Mouse (Mus musculus) neural tube, embryonic 15.5 days (tissue): ENCODE data around the gene Dmrtc2. TPM values are rescaled to one million over a fixed set of nuclear protein-coding genes. Genes with fewer than 3 reads are reported as not detected.
"Not testable (repeated sequence)": the region's sequence is repeated elsewhere in the genome, so short reads cannot be mapped to it uniquely, and the experiment has no call there.

Experiments
- ATAC-seq: fragments of 200-750 bp; cut with Nextera tagmentation; 2 replicates; pipeline ENCODE4 v1.8.0; 2017; ENCODE audit warnings: mild to moderate bottlenecking, moderate TSS enrichment, moderate library complexity; ENCODE audit not compliant: low FRiP score
- H3K27ac ChIP-seq: fragments of 300-500 bp; sonication (generic); replicated peaks from 2 replicates; pipeline ENCODE4 v1.5.1; 2015; ENCODE audit warnings: mild to moderate bottlenecking, inconsistent platforms
- H3K27me3 ChIP-seq: fragments of 300-500 bp; sonication (generic); replicated peaks from 2 replicates; pipeline ENCODE4 v1.6.1; 2015; ENCODE audit warnings: inconsistent platforms
- H3K36me3 ChIP-seq: fragments of 300-500 bp; sonication (generic); 2 replicates; pipeline ENCODE4 v1.6.1; 2015; ENCODE audit warnings: inconsistent platforms
- H3K4me1 ChIP-seq: fragments of 300-500 bp; sonication (generic); 2 replicates; pipeline ENCODE4 v1.6.1; 2015; ENCODE audit warnings: inconsistent platforms
- H3K4me2 ChIP-seq: fragments of 300-500 bp; sonication (generic); 2 replicates; pipeline ENCODE4 v1.6.1; 2015; ENCODE audit warnings: inconsistent platforms, mild to moderate bottlenecking, moderate library complexity
- H3K4me3 ChIP-seq: fragments of 300-500 bp; sonication (generic); replicated peaks from 2 replicates; pipeline ENCODE4 v1.5.1; 2015; ENCODE audit warnings: mild to moderate bottlenecking, inconsistent platforms
- H3K9ac ChIP-seq: fragments of 300-500 bp; sonication (generic); replicated peaks from 2 replicates; pipeline ENCODE4 v1.6.1; 2015; ENCODE audit warnings: mild to moderate bottlenecking, inconsistent platforms
- H3K9me3 ChIP-seq: fragments of 300-500 bp; sonication (generic); replicated peaks from 2 replicates; pipeline ENCODE4 v1.6.1; 2016; ENCODE audit warnings: inconsistent platforms
- WGBS: fragments of 180-500 bp; shearing (Covaris S2); methylation state at CpG from one replicate; pipeline ENCODE4 v1.1.7; 2015; ENCODE audit warnings: mixed read lengths; 5-methylcytosine and 5-hydroxymethylcytosine counted together
- polyA plus RNA-seq: library from polyadenylated mRNA; unstranded; fragments of >200 nt; fragmentation: Nextera tagmentation; extraction: Ambion mirVana; gene quantifications from 2 replicates; pipeline ENCODE4 v1.2.1, GENCODE M21; 2015

Dmrtc2 gene
- polyA plus RNA-seq = 0.26 and 0.36 TPM in 2 replicates

DNA sequence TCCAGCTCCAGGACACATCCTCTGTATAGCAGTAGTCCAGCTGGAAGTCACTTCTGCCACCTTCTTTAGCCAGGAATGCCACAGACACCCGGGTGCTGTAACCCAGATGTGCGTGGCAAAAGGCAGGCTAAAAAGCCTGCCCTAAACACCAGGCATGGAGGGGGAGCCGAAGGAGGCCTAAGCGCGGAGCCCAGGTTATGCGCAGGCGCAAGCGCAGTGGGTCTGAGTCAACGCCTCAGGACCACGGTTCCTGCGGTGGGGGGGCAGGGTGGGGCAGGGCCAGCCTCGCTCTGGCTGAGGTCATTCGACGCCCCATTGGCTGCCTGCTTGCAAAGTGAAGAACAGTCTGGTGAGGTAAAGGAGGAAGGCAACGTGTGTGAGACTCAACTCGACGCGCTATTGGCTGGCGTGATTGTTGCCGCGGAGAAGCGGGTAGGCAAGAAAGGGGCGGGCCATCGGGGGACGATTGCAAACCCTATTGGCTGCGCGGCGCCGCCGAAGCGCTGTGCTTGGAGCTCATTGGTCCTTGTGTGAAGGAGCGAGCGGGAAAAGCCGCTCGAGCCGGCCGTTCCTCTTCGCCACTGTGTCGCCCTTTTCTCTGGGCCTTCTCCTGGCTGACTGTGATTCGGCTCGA is at the start of gene Dmrtc2, which contains the start of gene Lypd4:
Gene Dmrtc2 (plus strand): TSS at position 526 of the 634 bp plus-strand sequence.
Gene Lypd4 (minus strand): TSS at position 410 of the 634 bp plus-strand sequence.
- 51% methylated on average over 41 of the region's 41 CpGs for WGBS
- no peaks in the 10 kb centered on the region for H3K36me3 ChIP-seq
- no peak for ATAC-seq
- 0 out of 2 replicates have a peak within 1 kb of the TSS, but pooled peaks have one; percentile 9 for H3K4me2 ChIP-seq
- H3K27ac ChIP-seq = no peak within 1 kb of the TSS
- no peaks in the 10 kb centered on the region for H3K27me3 ChIP-seq
- H3K9ac ChIP-seq = no peak within 1 kb of the TSS
- peaks cover 4% of the 10 kb centered on the region; the same call in 1 of the 2 replicates for H3K4me1 ChIP-seq
- H3K9me3 ChIP-seq = no peaks in the 10 kb centered on the region
- no peak within 1 kb of the TSS for H3K4me3 ChIP-seq

DNA sequence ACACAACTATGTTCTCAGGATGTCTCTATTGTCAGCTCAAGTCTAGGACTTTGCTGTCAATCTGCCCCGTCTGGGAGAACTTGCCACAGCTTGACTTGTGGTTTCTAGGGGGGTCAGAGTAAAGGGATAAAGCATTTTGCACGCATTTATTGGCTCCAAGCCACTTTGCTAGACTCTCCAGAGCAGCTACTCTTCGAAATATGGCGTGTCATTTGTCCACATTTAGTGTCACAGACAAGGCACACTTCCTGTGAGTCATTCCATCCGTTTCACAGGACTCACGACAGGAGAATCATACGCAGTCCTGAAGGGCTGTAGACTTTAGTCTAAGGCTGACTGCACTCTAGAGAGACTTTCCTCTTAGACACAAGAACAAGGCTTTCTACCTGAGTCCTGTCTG is 45.4 kb upstream of the Dmrtc2 start:
- Histone ChIP-seq H3K4me2 (no peak overlapping the region), H3K9ac (no peak overlapping the region), H3K4me1 (no peaks in the 10 kb centered on the region), H3K36me3 (no peaks in the 10 kb centered on the region), H3K27ac (no peak overlapping the region), H3K9me3 (no peaks in the 10 kb centered on the region), H3K4me3 (no peak overlapping the region), H3K27me3 (no peaks in the 10 kb centered on the region)
- ATAC-seq = no peak
- 78% methylated on average over 7 of the region's 7 CpGs for WGBS

DNA sequence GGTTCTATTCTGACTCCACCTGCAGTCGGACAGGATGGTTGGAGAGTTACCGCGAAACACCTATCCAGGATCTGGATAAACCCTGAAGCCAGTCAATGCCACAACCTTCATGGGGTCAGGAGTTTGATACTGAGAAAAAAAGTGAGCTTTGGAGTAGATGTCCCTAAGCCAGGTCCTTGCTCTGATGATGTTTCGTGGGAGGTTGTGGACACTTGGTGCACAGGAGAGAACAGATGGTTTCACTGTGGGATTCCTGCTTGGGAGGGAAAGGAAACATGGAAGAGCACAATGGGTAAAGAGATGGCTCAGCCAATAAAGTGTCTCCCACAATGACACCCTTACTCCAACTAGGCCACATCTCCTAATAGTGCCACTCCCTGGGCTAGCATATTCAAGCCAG is 42.7 kb upstream of the Dmrtc2 start:
- H3K4me3 ChIP-seq = no peak overlapping the region
- H3K27me3 ChIP-seq = no peaks in the 10 kb centered on the region; the same call in 1 of the 2 replicates
- no peaks in the 10 kb centered on the region for H3K4me1 ChIP-seq
- H3K4me2 ChIP-seq = no peak overlapping the region
- H3K27ac ChIP-seq = no peak overlapping the region
- WGBS = 93% methylated on average over 4 of the region's 4 CpGs
- ATAC-seq = no peak
- no peaks in the 10 kb centered on the region for H3K9me3 ChIP-seq
- no peaks in the 10 kb centered on the region for H3K36me3 ChIP-seq
- no peak overlapping the region for H3K9ac ChIP-seq

DNA sequence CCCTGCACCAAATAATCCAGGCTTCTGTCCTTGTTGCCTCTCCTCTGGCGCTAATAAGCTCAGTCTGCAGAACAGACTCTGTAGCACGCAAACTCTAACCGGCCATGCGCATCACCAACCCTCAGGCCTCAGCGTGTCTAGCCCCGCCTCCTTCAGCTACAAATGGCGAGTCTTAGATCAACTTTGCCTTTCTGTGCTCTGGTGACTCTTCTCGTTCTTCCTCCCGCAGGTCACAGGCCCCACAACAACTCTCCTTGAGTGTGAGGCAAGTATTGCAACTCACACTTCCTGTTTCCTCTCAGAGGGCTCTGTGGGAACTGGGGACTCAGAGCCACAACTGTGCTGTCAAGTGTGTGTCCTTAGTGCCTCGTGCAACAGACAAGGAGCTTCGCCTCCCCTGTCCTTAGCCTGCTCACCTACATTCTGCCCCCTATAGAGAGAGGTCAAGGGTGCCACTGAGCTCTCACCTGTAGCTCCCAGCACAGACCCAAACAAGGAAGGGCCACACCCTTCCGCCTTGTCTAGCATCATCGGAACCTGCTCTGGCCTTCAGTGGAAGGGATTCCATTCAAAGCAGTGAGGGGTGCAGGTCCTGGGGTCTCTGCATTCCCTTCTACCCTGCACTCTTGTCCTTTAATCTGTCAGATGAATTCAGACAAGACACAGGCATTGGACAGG is 31.0 kb upstream of the Dmrtc2 start:
- not testable (repeated sequence) for H3K27me3 ChIP-seq, H3K4me3 ChIP-seq, H3K4me2 ChIP-seq, H3K4me1 ChIP-seq, H3K36me3 ChIP-seq, H3K27ac ChIP-seq, H3K9me3 ChIP-seq, H3K9ac ChIP-seq, ATAC-seq
- WGBS = 72% methylated on average over 12 of the region's 13 CpGs

DNA sequence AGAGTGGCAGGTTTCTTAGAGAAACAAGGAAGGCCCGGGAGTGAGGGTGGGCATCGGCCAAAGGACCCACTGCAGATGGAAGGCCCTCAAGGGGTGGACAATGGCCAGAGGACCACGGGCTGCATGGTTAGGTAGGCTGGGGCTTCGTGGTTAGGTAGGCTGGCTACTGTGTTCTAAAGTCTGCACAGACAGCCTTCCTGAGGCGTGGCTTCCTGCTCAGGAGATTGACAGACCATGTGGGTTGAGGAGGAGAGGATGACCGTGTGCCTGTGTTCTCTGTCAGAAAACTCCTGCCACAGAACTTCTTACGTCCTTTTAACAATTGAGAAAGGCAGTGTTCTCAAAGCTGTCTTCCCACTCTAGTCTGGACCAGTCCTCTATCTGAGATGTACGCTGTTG is 30.4 kb upstream of the Dmrtc2 start:
- H3K9me3 ChIP-seq = no peaks in the 10 kb centered on the region
- H3K4me1 ChIP-seq = no peaks in the 10 kb centered on the region
- no peaks in the 10 kb centered on the region for H3K36me3 ChIP-seq
- no peak overlapping the region for H3K4me2 ChIP-seq
- ATAC-seq = no peak
- H3K27ac ChIP-seq = no peak overlapping the region
- WGBS = 87% methylated on average over 8 of the region's 8 CpGs
- no peaks in the 10 kb centered on the region for H3K27me3 ChIP-seq
- H3K4me3 ChIP-seq = no peak overlapping the region
- H3K9ac ChIP-seq = no peak overlapping the region

DNA sequence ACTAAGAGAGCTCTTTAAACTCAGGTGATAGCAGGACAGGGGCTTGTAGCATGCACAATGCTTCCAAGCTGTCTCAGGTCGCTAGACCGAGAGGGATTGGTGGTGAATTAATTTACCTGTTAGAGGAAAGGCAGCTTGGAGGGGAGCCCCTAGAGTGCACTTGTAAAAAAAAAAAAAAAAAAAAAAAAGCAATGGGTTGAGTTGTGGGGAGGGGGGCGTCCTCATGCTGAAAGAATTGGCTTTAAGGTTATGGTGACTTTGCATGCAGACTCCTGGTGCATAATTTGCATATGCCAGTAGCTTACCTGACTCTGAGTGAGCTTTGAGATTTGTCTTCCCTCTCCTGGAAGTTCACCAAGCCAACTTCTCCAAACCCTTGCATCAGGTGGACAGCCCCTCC is 29.5 kb upstream of the Dmrtc2 start:
- no peaks in the 10 kb centered on the region for H3K9me3 ChIP-seq
- no peak overlapping the region for H3K9ac ChIP-seq
- 58% methylated on average over 3 of the region's 3 CpGs for WGBS
- no peaks in the 10 kb centered on the region for H3K36me3 ChIP-seq
- no peaks in the 10 kb centered on the region for H3K27me3 ChIP-seq
- H3K4me3 ChIP-seq = no peak overlapping the region
- H3K27ac ChIP-seq = no peak overlapping the region
- H3K4me1 ChIP-seq = no peaks in the 10 kb centered on the region
- no peak for ATAC-seq
- H3K4me2 ChIP-seq = no peak overlapping the region

DNA sequence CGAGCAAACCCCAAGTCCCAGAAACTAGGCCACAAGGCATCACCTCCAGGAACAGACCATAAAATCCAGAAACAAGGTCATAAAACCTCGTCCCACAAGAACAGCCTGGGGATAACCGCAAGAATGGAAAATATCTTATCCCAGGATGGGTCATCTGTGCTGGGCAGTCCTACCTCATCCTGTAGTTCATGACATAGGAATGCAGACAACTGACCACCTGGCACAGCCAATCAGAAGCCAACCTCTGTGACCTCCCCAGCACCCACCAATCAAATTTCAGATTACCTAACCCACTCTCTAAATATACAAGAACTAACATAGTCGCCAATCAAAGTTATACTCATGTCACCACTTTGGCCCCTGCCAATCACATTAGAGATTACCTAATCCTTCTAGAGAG is 28.8 kb upstream of the Dmrtc2 start:
- Histone ChIP-seq H3K36me3 (no peaks in the 10 kb centered on the region), H3K27me3 (no peaks in the 10 kb centered on the region)
- 56% methylated on average over 4 of the region's 4 CpGs for WGBS

DNA sequence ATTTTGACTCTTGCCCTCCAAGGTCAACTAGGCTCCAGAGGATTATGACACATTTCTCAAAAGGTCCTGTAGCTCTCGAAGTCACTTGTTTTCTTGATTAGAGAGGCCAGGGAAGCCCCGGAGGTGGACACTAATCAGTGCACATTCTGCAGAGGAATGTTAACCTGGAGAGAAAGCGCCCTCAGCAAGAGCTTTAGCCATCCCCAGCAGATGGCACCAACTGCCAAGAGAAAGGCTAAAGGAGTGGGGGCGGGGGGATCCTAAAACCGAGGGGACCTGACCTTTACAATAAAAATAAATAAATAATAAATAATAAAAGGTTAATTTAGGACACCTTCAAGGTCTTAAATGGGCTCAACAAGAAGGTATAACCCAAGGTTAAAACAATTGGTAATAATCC is 25.7 kb upstream of the Dmrtc2 start:
- H3K4me1 ChIP-seq = no peaks in the 10 kb centered on the region
- ATAC-seq = no peak
- no peak overlapping the region for H3K9ac ChIP-seq
- H3K9me3 ChIP-seq = no peaks in the 10 kb centered on the region
- 54% methylated on average over 5 of the region's 5 CpGs for WGBS
- no peak overlapping the region for H3K4me2 ChIP-seq
- H3K27ac ChIP-seq = no peak overlapping the region
- H3K36me3 ChIP-seq = no peaks in the 10 kb centered on the region
- H3K27me3 ChIP-seq = no peaks in the 10 kb centered on the region
- no peak overlapping the region for H3K4me3 ChIP-seq

More for the DNA sequence above, 28.8 kb upstream of the Dmrtc2 start:
- Histone ChIP-seq H3K27ac (no peak overlapping the region), H3K4me3 (no peak overlapping the region), H3K4me1 (no peaks in the 10 kb centered on the region), H3K9ac (no peak overlapping the region), H3K9me3 (no peaks in the 10 kb centered on the region), H3K4me2 (no peak overlapping the region)
- no peak for ATAC-seq

DNA sequence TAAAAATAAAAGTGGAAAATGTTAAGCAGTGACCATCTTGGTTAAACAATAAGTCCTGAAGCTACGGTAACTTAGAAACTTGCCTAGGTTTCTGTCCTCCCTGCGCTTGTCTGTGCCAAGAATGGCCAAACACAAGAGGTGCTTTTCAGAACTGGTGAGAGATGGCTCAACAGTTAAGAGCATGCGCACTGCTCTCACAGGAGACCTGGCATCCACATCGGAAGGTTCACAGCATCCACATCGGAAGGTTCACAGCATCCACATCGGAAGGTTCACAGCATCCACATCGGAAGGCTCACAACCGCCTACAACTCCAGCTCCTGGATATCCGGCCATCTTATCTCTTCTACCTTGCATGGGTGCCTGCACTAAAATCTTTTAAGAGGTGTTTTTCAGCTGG is 24.7 kb upstream of the Dmrtc2 start:
- Histone ChIP-seq H3K4me2 (no peak overlapping the region), H3K36me3 (no peaks in the 10 kb centered on the region), H3K4me1 (no peaks in the 10 kb centered on the region), H3K27me3 (no peaks in the 10 kb centered on the region), H3K9me3 (no peaks in the 10 kb centered on the region), H3K27ac (no peak overlapping the region), H3K9ac (no peak overlapping the region), H3K4me3 (no peak overlapping the region)
- ATAC-seq = no peak
- 88% methylated on average over 9 of the region's 9 CpGs for WGBS

DNA sequence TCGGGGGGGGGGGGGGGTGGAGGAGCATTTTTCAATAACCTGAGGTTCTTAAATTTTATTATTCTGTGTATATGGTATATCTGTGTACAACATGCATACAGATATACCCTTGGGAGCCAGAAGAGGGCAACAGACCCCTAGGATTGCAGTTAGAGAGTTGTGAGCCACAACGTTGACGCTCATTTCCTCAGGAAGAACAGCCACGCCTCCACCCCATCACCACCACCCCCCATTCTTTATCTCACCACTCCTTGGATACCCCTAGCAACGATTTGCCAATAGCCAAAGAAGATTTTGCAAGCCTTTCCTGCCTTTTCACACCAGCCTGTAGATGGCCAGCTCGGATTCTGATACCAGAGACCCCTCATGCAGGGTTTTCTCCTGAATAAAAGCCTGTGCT is 24.1 kb upstream of the Dmrtc2 start:
- H3K4me2 ChIP-seq = no peak overlapping the region
- no peak for ATAC-seq
- H3K4me3 ChIP-seq = no peak overlapping the region
- no peaks in the 10 kb centered on the region for H3K36me3 ChIP-seq
- no peak overlapping the region for H3K9ac ChIP-seq
- H3K27ac ChIP-seq = no peak overlapping the region
- H3K9me3 ChIP-seq = no peaks in the 10 kb centered on the region
- no peaks in the 10 kb centered on the region for H3K4me1 ChIP-seq
- WGBS = 3% methylated on average over 6 of the region's 6 CpGs
- H3K27me3 ChIP-seq = no peaks in the 10 kb centered on the region

DNA sequence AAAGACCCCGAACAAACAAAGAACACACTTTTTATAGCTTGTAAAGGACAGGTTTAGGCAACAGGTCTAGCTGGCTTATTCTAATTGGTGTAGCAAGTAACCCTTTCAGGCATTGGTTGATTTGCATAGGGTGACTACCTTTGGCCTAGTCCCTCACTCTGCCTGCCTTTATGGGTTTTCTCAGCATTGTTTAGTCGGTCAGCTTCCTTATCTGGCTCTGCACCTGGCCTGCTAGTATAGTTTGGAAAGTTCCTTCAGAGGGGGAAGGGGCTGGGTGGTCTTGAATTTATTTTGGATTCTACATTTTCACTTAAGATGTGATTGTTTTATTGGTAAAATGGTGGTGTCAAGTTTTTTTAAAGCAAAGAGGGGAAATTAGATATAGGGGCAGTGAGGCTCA is 23.3 kb upstream of the Dmrtc2 start:
- not testable (repeated sequence) for H3K36me3 ChIP-seq, H3K4me1 ChIP-seq, H3K4me3 ChIP-seq, H3K9me3 ChIP-seq, H3K9ac ChIP-seq, H3K4me2 ChIP-seq, H3K27me3 ChIP-seq, H3K27ac ChIP-seq, ATAC-seq
- WGBS = 20% methylated on average over 2 of the region's 2 CpGs

DNA sequence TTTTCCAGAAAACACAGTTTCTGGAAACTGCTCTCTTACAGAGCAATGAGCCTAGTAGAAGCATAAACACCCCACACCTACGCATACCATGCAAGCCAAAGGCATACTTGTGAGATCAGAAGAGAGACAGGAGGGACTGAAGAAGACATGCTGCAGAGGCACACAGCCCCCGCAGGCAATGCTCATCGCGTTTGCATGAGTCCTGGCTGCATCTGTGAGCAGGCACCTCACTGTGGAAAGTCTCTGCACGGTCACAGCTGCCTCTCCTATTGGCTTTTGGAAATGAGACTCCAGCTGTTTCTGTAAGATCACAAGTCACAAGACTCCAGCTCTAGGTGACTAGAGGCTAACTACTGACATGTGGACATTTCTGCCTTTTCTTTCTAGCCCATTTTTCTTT is 19.7 kb upstream of the Dmrtc2 start:
- Histone ChIP-seq H3K9me3 (no peaks in the 10 kb centered on the region), H3K27me3 (no peaks in the 10 kb centered on the region), H3K4me3 (no peak overlapping the region), H3K4me2 (no peak overlapping the region), H3K36me3 (no peaks in the 10 kb centered on the region), H3K9ac (no peak overlapping the region), H3K4me1 (no peaks in the 10 kb centered on the region), H3K27ac (no peak overlapping the region)
- no peak for ATAC-seq
- WGBS = 24% methylated on average over 5 of the region's 5 CpGs
